Mouse (Mus musculus): ENCODE data around the gene Ficd. TPM values are rescaled to one million over a fixed set of nuclear protein-coding genes. Genes with fewer than 3 reads are reported as not detected.

Gene Ficd
- polyA plus RNA-seq, 1 experiment from 2014 or later = 5.0 TPM

GRCm38 (mm10) chr5:113764426-113764825 is 28.8 kb downstream of the Ficd start:
- ATAC-seq (no peak), DNase-seq (ENCODE audit: low spot score) (no peak)
- Histone ChIP-seq H3K4me1 (ENCODE audit: control insufficient read depth, insufficient read depth, low read length) (no peaks in the 10 kb centered on the region; the same call in 1 of the 2 replicates), H3K27ac (ENCODE audit: low read depth, low read length) (no peak overlapping the region), H3K27me3 (replicated peaks; ENCODE audit: control insufficient read depth, insufficient read depth, low read length) (no peaks in the 10 kb centered on the region), H3K9me3 (replicated peaks; ENCODE audit: control insufficient read depth, low read length) (no peaks in the 10 kb centered on the region), H3K9ac (ENCODE audit: low read length) (no peak overlapping the region), H3K4me3 (ENCODE audit: low read depth, low read length) (no peak overlapping the region), H3K4me2 (ENCODE audit: low read length) (no peak overlapping the region), H3K36me3 (ENCODE audit: control insufficient read depth, insufficient read depth, low read length) (peaks cover 63% of the 10 kb centered on the region)
- WGBS = 93% methylated on average over 7 of the region's 7 CpGs

- ATAC-seq (no peak), DNase-seq (ENCODE audit: low spot score) (no peak)
- H3K4me2 ChIP-seq (ENCODE audit: low read length) = no peak overlapping the region
- H3K27me3 ChIP-seq (replicated peaks; ENCODE audit: control insufficient read depth, insufficient read depth, low read length) = no peaks in the 10 kb centered on the region
- H3K27ac ChIP-seq (ENCODE audit: low read depth, low read length) = no peak overlapping the region
- WGBS = 90% methylated on average over 13 of the region's 13 CpGs
- no peaks in the 10 kb centered on the region for H3K9me3 ChIP-seq (replicated peaks; ENCODE audit: control insufficient read depth, low read length)
- H3K4me1 ChIP-seq (ENCODE audit: control insufficient read depth, insufficient read depth, low read length) = peaks cover 10% of the 10 kb centered on the region
- H3K9ac ChIP-seq (ENCODE audit: low read length) = no peak overlapping the region
- no peak overlapping the region for H3K4me3 ChIP-seq (ENCODE audit: low read depth, low read length)
- peaks cover 49% of the 10 kb centered on the region for H3K36me3 ChIP-seq (ENCODE audit: control insufficient read depth, insufficient read depth, low read length)
Measured at GRCm38 (mm10) chr5:113765641-113766526, 30.3 kb downstream of the Ficd start.

- H3K4me1 ChIP-seq (ENCODE audit: control insufficient read depth, insufficient read depth, low read length) = peaks cover 16% of the 10 kb centered on the region
- H3K36me3 ChIP-seq (ENCODE audit: control insufficient read depth, insufficient read depth, low read length) = peaks cover 25% of the 10 kb centered on the region
- no peaks in the 10 kb centered on the region for H3K9me3 ChIP-seq (replicated peaks; ENCODE audit: control insufficient read depth, low read length)
- no peak overlapping the region for H3K27ac ChIP-seq (ENCODE audit: low read depth, low read length)
- DNase-seq (ENCODE audit: low spot score) = no peak
- H3K4me2 ChIP-seq (ENCODE audit: low read length) = no peak overlapping the region
- no peaks in the 10 kb centered on the region for H3K27me3 ChIP-seq (replicated peaks; ENCODE audit: control insufficient read depth, insufficient read depth, low read length)
- no peak overlapping the region for H3K9ac ChIP-seq (ENCODE audit: low read length)
- H3K4me3 ChIP-seq (ENCODE audit: low read depth, low read length) = no peak overlapping the region
- no peak for ATAC-seq
- WGBS = 94% methylated on average over 8 of the region's 8 CpGs
Measured at GRCm38 (mm10) chr5:113768806-113769205, 33.2 kb downstream of the Ficd start.

- DNase-seq (ENCODE audit: low spot score) (peak; percentile 93), ATAC-seq (peak; percentile 81)
- Histone ChIP-seq H3K9me3 (replicated peaks; ENCODE audit: control insufficient read depth, low read length) (no peaks in the 10 kb centered on the region), H3K27ac (ENCODE audit: low read depth, low read length) (peak overlapping the region; percentile 99), H3K4me2 (ENCODE audit: low read length) (peak overlapping the region; percentile 90), H3K36me3 (ENCODE audit: control insufficient read depth, insufficient read depth, low read length) (peaks cover 42% of the 10 kb centered on the region), H3K9ac (ENCODE audit: low read length) (peak overlapping the region; percentile 93), H3K4me3 (ENCODE audit: low read depth, low read length) (peak overlapping the region; percentile 99), H3K4me1 (ENCODE audit: control insufficient read depth, insufficient read depth, low read length) (peaks cover 17% of the 10 kb centered on the region), H3K27me3 (replicated peaks; ENCODE audit: control insufficient read depth, insufficient read depth, low read length) (no peaks in the 10 kb centered on the region)
- under 1% methylated on average over 97 of the region's 97 CpGs for WGBS
Measured at GRCm38 (mm10) chr5:113771213-113772162, 35.9 kb downstream of the Ficd start.

- H3K27ac ChIP-seq (ENCODE audit: low read depth, low read length) = peak within 1 kb of the TSS; percentile 99
- under 1% methylated on average over 47 of the region's 49 CpGs for WGBS
- DNase-seq (ENCODE audit: low spot score) = peak; percentile 97
- no peaks in the 10 kb centered on the region for H3K9me3 ChIP-seq (replicated peaks; ENCODE audit: control insufficient read depth, low read length)
- no peaks in the 10 kb centered on the region for H3K27me3 ChIP-seq (replicated peaks; ENCODE audit: control insufficient read depth, insufficient read depth, low read length)
- peaks cover 17% of the 10 kb centered on the region for H3K4me1 ChIP-seq (ENCODE audit: control insufficient read depth, insufficient read depth, low read length)
- peak within 1 kb of the TSS; percentile 99 for H3K4me3 ChIP-seq (ENCODE audit: low read depth, low read length)
- ATAC-seq = peak; percentile 89
- peak within 1 kb of the TSS; percentile 90 for H3K4me2 ChIP-seq (ENCODE audit: low read length)
- H3K9ac ChIP-seq (ENCODE audit: low read length) = peak within 1 kb of the TSS; percentile 93
- H3K36me3 ChIP-seq (ENCODE audit: control insufficient read depth, insufficient read depth, low read length) = peaks cover 41% of the 10 kb centered on the region
Measured at GRCm38 (mm10) chr5:113772450-113772895, 36.9 kb downstream of the Ficd start, which contains the start of the genes Sart3 and Iscu. Gene Sart3 (minus strand): TSS chr5:113772510. Gene Iscu (plus strand): TSS chr5:113772748.

- H3K27me3 ChIP-seq (replicated peaks; ENCODE audit: control insufficient read depth, insufficient read depth, low read length) = no peaks in the 10 kb centered on the region
- WGBS = 2% methylated on average over 38 of the region's 38 CpGs
- no peaks in the 10 kb centered on the region for H3K9me3 ChIP-seq (replicated peaks; ENCODE audit: control insufficient read depth, low read length)
- peak overlapping the region; percentile 99 for H3K4me3 ChIP-seq (ENCODE audit: low read depth, low read length)
- peak; percentile 10 for DNase-seq (ENCODE audit: low spot score)
- H3K27ac ChIP-seq (ENCODE audit: low read depth, low read length) = no peak overlapping the region
- peak overlapping the region; percentile 90 for H3K4me2 ChIP-seq (ENCODE audit: low read length)
- peaks cover 17% of the 10 kb centered on the region for H3K4me1 ChIP-seq (ENCODE audit: control insufficient read depth, insufficient read depth, low read length)
- ATAC-seq = peak; percentile 56; the same call in 1 of the 2 replicates
- H3K36me3 ChIP-seq (ENCODE audit: control insufficient read depth, insufficient read depth, low read length) = peaks cover 36% of the 10 kb centered on the region
- peak overlapping the region; percentile 93 for H3K9ac ChIP-seq (ENCODE audit: low read length)
Measured at GRCm38 (mm10) chr5:113772905-113773519, 37.4 kb downstream of the Ficd start.

- ATAC-seq (no peak), DNase-seq (ENCODE audit: low spot score) (peak; percentile 80)
- H3K9me3 ChIP-seq (replicated peaks; ENCODE audit: control insufficient read depth, low read length) = no peaks in the 10 kb centered on the region
- peak overlapping the region; percentile 99 for H3K4me3 ChIP-seq (ENCODE audit: low read depth, low read length)
- H3K9ac ChIP-seq (ENCODE audit: low read length) = peak overlapping the region; percentile 93; the same call in 1 of the 2 replicates
- H3K27me3 ChIP-seq (replicated peaks; ENCODE audit: control insufficient read depth, insufficient read depth, low read length) = no peaks in the 10 kb centered on the region
- peaks cover 40% of the 10 kb centered on the region for H3K36me3 ChIP-seq (ENCODE audit: control insufficient read depth, insufficient read depth, low read length)
- no peak overlapping the region for H3K27ac ChIP-seq (ENCODE audit: low read depth, low read length)
- under 1% methylated on average over 7 of the region's 7 CpGs for WGBS
- H3K4me1 ChIP-seq (ENCODE audit: control insufficient read depth, insufficient read depth, low read length) = peaks cover 17% of the 10 kb centered on the region
- peak overlapping the region; percentile 90 for H3K4me2 ChIP-seq (ENCODE audit: low read length)
Measured at GRCm38 (mm10) chr5:113773664-113774063, 38.1 kb downstream of the Ficd start.

GRCm38 (mm10) chr5:113775585-113775984 is 40.0 kb downstream of the Ficd start:
- H3K9me3 ChIP-seq (replicated peaks; ENCODE audit: control insufficient read depth, low read length) = no peaks in the 10 kb centered on the region
- peaks cover 37% of the 10 kb centered on the region for H3K36me3 ChIP-seq (ENCODE audit: control insufficient read depth, insufficient read depth, low read length)
- no peak overlapping the region for H3K4me3 ChIP-seq (ENCODE audit: low read depth, low read length)
- no peak for ATAC-seq
- DNase-seq (ENCODE audit: low spot score) = no peak
- H3K4me1 ChIP-seq (ENCODE audit: control insufficient read depth, insufficient read depth, low read length) = peaks cover 7% of the 10 kb centered on the region; the same call in 1 of the 2 replicates
- no peak overlapping the region for H3K4me2 ChIP-seq (ENCODE audit: low read length)
- H3K9ac ChIP-seq (ENCODE audit: low read length) = no peak overlapping the region
- no peak overlapping the region for H3K27ac ChIP-seq (ENCODE audit: low read depth, low read length)
- no peaks in the 10 kb centered on the region for H3K27me3 ChIP-seq (replicated peaks; ENCODE audit: control insufficient read depth, insufficient read depth, low read length)
- 94% methylated on average over 10 of the region's 10 CpGs for WGBS

All from forebrain, embryonic 14.5 days (tissue).